Mouse (Mus musculus) bone marrow, adult 2 months (tissue): ENCODE measurements around the gene 1700037H04Rik. TPM values are rescaled to one million over a fixed set of nuclear protein-coding genes. Genes with fewer than 3 reads are reported as not detected.

Experiments used
- H3K27ac ChIP-seq: fragments of 200-500 bp; 2 replicates; pipeline ENCODE4 v1.5.1; 2012; ENCODE audit warnings: low read depth, mild to moderate bottlenecking, control low read depth, inconsistent platforms, low read length; ENCODE audit not compliant: control insufficient read depth, poor library complexity, insufficient read depth
- H3K4me1 ChIP-seq: fragments of 200-500 bp; 2 replicates; pipeline ENCODE4 v1.6.1; 2011; ENCODE audit warnings: low read length; ENCODE audit not compliant: control insufficient read depth, insufficient read depth
- H3K4me3 ChIP-seq: fragments of 200-500 bp; replicated peaks from 2 replicates; pipeline ENCODE3; 2011; ENCODE audit warnings: mild to moderate bottlenecking, low read depth, low read length, control low read depth; ENCODE audit not compliant: control insufficient read depth
- CTCF ChIP-seq: fragments of 200-500 bp; IDR thresholded peaks from 2 replicates; pipeline ENCODE4 v1.5.1; 2011; ENCODE audit warnings: low read length, control low read depth; ENCODE audit not compliant: control insufficient read depth, insufficient read depth
- POLR2A ChIP-seq: fragments of 200-500 bp; IDR thresholded peaks from 2 replicates; pipeline ENCODE4 v1.6.1; 2011; ENCODE audit warnings: low read depth, mild to moderate bottlenecking, control low read depth, low read length, borderline replicate concordance; ENCODE audit not compliant: control insufficient read depth
- WGBS: fragments of 180-500 bp; shearing (Covaris S2); methylation state at CpG from one replicate; pipeline ENCODE4 v1.1.7; 2018; 5-methylcytosine and 5-hydroxymethylcytosine counted together
- polyA plus RNA-seq: library from polyadenylated mRNA; stranded (reverse); fragments of >200 nt; gene quantifications from 2 replicates; pipeline ENCODE4 v1.2.4, GENCODE M21; 2011; ENCODE audit warnings: low replicate concordance; ENCODE audit not compliant: missing spikeins, insufficient read depth, insufficient read length

1700037H04Rik gene
- polyA plus RNA-seq, 1 experiment, result 46.9 TPM

DNA sequence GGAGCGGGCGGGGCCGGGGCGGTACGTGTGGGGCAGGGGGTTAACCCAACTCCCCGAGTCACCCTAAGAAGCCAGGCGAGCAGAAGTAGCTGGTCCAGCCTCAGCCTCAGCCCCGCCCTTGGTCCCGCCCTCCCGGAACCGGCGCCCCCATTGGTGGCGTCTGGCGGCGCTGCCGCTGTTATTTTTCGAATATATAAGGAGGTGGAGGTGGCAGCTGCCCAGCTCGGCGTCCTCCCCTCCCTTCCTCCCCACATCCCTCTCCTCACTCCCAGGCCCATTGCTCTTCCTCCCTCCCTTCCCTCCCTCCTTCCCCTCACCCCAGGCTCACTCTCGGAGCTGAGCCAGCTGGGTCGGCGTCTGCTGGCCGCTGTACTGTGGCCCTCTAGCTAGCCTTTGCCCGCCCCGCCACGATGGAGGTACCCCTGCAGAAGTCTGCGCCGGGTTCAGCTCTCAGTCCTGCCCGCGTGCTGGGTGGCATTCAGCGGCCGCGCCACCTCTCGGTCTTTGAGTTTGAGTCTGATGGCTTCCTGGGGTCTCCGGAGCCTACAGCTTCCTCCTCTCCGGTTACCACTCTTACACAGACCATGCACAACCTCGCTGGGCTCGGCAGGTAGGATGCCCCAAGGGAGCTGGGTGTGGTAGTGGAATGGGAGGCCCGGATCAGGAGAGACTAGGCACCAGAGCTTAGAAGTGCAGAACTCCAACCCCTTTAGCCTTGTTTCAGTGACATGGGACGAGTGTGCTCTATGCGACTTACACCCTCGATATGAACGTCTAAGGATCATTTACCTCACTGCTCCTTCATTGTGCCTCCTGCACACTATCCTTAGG, 27.1 kb upstream of the 1700037H04Rik start, which contains the start of the genes Cdc25b and Spef1:
Gene Cdc25b, plus strand, starts transcription at position 179 of the 831 bp plus-strand sequence.
Gene Spef1, minus strand, starts transcription at position 512 of the 831 bp plus-strand sequence.
- TF ChIP-seq POLR2A (peak; percentile 99), CTCF (no peak)
- WGBS, result 1% methylated on average over 43 of the region's 43 CpGs
- H3K4me3 ChIP-seq, result peak within 1 kb of the TSS; percentile 93
- peak within 1 kb of the TSS; percentile 92 for H3K27ac ChIP-seq
- H3K4me1 ChIP-seq, result peaks cover 7% of the 10 kb centered on the region

DNA sequence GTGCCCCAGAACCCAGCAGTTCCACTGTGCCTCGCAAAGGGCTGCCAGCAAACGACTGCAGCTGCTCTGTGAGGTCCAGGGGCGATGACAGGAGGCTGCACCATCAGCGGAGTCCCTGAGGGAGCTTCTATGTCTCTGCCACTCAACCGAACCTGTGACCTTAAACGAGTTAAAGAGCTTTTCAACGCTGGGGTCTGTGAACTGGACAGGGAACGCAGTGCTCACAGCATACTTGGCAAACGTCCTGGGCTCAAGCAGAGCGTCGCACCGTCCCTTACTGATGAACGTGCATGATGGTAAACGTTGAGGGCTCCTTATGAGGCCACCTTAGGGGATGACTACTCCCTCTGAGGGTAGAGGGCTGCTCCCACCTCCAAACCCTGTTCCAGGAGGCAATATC, 26.5 kb upstream of the 1700037H04Rik start:
- peak overlapping the region; percentile 69 for H3K4me3 ChIP-seq
- peaks cover 7% of the 10 kb centered on the region for H3K4me1 ChIP-seq
- TF ChIP-seq CTCF, result no peak
- TF ChIP-seq POLR2A, result no peak
- peak overlapping the region; percentile 75 for H3K27ac ChIP-seq
- 4% methylated on average over 14 of the region's 14 CpGs for WGBS

DNA sequence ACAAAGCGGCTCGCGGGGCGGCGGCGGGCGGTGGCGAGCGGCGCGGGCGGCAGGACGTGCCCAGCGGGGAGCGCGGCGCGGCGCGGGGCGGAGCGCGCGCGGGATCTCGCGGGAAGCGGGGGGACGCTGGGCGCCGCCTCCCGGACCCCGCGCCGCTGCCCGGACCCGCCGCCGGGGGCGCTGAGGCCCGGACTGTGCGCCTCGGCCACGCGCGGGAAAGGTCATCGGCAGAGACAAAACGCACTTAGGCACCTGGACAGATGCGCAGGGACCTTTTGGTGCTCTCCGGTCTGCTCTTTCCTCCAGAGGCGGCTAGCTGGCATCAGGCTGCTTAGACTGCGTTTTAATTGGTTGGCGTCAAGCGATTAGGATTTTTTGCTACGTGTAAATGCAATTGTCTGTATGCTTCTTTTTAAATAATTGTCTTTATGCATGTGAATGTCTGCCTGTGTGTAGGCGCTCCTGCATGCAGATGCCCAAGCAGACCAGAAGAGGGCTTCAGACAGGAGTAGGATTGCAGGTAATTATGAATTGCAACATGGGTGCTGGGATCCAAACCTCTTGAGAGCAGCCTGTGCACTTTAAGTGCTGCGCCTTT, 20.2 kb upstream of the 1700037H04Rik start, which contains the start of gene Cenpb:
Gene Cenpb, minus strand, starts transcription at position 78 of the 598 bp plus-strand sequence.
- 4% methylated on average over 56 of the region's 57 CpGs for WGBS
- Histone ChIP-seq H3K27ac (peak within 1 kb of the TSS; percentile 68), H3K4me1 (peaks cover 4% of the 10 kb centered on the region), H3K4me3 (peak within 1 kb of the TSS; percentile 81)
- TF ChIP-seq CTCF, result peak; percentile 60; the same call in 1 of the 2 replicates
- TF ChIP-seq POLR2A, result no peak

DNA sequence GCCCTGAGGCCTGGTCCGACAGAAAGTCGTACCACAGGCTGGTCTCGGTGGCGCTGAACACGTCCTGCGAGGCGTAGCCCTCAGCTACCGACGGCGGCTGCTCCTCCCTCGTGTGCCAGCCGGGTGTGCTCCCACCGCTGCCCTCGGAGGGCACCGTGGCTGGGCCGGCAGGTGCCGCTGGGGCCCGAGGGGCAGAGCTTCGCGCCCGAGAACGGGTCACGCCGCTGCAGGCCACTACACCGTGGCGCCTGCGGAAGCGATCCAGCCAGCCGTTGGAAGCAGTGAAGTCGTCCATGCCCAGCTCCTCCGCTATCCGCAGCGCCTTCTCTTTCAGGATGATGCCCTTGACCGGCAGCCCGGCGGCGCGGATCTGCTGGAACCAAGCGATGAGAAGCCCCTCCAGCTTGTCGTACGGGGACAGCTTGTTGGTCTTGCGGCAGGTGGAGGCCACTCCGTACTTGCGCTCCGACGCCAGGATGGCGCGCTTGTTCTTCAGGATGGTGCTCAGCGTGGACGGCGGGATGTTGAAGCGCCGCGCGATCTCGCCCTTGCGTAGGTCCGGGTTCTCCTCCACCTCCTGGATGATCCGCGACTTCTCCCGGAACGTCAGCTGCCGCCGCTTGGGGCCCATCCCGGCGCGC, 19.5 kb upstream of the 1700037H04Rik start:
- TF ChIP-seq POLR2A, result 0 out of 2 replicates have a peak, but pooled peaks have one; percentile 38
- no peak for TF ChIP-seq CTCF
- Histone ChIP-seq H3K4me1 (peaks cover 4% of the 10 kb centered on the region), H3K27ac (peak overlapping the region; percentile 68), H3K4me3 (peak overlapping the region; percentile 73)
- under 1% methylated on average over 67 of the region's 67 CpGs for WGBS

DNA sequence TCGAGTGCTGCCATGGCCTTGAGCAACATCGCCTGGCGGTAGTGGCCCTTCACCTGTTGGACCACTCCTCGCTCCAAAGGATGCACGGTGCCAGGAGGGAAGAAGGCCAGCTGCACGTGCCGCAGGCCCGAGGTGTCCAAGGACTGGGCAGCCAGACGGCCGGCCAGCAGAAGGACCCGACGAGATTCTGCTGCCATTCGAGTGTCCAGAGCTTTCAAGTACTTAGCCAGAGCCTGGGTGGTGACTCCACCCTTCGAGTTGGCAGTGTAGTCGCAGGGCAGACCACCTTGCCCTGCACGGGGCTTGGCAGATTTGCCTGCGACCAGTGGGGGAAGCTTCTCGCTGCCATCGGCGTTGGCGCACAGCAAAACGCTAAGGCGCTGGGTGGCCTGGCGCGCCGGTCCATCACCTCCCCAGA, 19.0 kb upstream of the 1700037H04Rik start:
- H3K4me1 ChIP-seq, result peaks cover 4% of the 10 kb centered on the region

DNA sequence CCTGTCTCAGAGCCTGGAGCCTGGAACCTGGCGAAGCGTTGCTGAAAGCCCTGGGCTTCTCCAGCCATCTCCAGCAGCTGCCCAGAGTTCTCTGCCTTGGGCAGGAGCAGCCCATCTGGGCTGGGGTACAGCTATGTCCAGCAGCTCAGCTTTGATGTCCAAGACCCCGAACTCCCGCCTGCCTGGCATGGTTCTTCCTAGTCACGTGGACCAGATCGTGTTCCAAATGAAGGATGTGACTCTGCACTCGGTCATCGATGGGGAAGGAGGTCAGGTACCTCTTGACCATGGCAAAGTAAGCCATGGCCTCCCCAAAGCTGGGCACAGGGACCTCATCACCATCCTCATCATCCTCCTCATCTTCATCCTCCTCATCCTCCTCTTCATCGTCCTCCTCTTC, 18.1 kb upstream of the 1700037H04Rik start:
- H3K4me3 ChIP-seq, result no peak overlapping the region
- 85% methylated on average over 9 of the region's 9 CpGs for WGBS
- TF ChIP-seq POLR2A (no peak), CTCF (no peak)
- no peak overlapping the region for H3K27ac ChIP-seq
- H3K4me1 ChIP-seq, result peaks cover 4% of the 10 kb centered on the region

More for the DNA sequence above, 19.0 kb upstream of the 1700037H04Rik start:
- Histone ChIP-seq H3K27ac (peak overlapping the region; percentile 68), H3K4me3 (peak overlapping the region; percentile 73)
- WGBS, result 44% methylated on average over 26 of the region's 26 CpGs
- TF ChIP-seq POLR2A (no peak; the same call in 1 of the 2 replicates), CTCF (no peak)

DNA sequence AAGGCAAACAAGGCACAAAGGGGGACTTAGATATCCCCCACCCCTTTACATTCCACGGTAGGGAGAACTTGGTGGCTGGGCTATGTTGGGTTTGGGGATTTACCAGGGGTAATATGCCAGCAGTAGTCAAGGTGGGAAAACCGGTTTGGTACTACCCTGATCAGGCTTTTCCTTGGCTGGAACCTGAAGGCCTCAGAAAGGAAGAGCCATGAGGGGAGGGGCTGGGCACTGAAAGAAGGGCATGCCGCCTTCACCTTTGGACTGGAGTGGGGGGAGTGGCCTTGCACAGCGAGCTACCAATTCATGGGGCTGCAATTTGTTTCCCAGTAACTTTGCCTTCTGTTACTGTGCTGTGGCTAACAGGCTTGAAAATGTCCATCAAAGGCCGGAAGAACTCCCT, 16.6 kb upstream of the 1700037H04Rik start:
- peaks cover 4% of the 10 kb centered on the region for H3K4me1 ChIP-seq
- H3K4me3 ChIP-seq, result no peak overlapping the region
- no peak for TF ChIP-seq CTCF
- TF ChIP-seq POLR2A, result no peak
- 79% methylated on average over 5 of the region's 5 CpGs for WGBS
- H3K27ac ChIP-seq, result no peak overlapping the region

DNA sequence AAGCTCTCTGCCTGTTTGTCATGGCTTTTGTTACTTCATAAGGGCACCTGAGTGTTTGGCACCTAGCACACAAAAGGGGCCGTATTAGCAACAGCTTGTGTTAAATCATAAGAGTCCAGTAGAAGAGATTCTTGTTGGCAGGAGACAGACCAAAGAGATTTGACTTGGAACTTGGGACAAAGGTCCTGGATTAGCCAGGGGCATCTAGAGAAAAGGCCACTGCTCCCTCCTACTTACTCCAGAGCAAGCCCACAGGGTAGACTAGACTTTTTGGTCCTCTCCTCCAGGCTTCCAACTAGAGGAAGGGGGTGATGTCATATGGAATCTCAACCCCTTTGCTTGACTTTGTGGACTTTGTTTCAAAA, 16.0 kb upstream of the 1700037H04Rik start:
- no peak overlapping the region for H3K4me3 ChIP-seq
- peaks cover 4% of the 10 kb centered on the region for H3K4me1 ChIP-seq
- TF ChIP-seq POLR2A (no peak), CTCF (no peak)
- 85% methylated on average over 1 of the region's 1 CpGs for WGBS
- no peak overlapping the region for H3K27ac ChIP-seq
